Mouse (Mus musculus): Measurements from ENCODE around the gene Pdik1l. TPM values are rescaled to one million over a fixed set of nuclear protein-coding genes. Genes with fewer than 3 reads are reported as not detected.

Pdik1l gene
- polyA plus RNA-seq, 1 experiment from 2014 or later = 19.3 TPM

DNA sequence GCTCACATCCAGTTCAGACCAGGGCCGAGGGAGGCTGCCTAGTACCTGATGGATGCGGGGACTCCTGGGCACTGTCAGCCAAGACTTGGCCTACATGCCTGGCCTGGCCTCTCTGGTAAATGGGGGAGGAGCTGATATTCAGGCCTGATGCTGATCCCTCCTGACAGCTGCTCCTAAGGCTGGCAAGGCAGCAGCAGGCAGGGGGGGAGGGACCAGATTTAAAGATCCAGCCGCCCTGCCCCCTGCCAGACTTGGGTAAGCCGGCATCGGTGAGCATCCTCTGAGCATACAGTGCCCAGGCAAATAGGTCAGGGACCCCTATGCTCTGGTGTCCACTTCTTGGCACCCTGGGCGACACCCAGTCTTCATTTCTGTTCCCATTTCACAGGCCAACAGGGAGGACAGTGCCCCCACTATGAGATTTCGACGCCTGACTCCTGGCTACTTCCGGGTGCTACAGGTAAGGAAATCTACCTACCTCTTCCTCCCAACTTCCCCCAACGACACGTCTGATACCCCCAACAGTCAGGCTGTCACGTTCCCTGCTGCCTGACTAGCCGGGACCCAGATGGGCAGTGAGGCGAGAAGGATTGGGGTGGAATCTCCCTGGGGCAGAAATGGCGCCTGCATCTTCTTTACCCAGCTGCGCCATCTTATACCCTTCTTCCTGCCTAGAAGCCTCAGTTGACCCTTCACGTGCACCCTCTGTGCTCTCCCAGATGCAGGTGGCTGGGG lies 44.0 kb downstream of the Pdik1l start, which contains the start of gene E130218I03Rik:
TSS of gene E130218I03Rik (plus strand) at position 147 of the 735 bp plus-strand sequence.
- Histone ChIP-seq H3K4me2 (peak within 1 kb of the TSS; percentile 69), H3K9me3 (ENCODE audit: control insufficient read depth, low read length) (no peaks in the 10 kb centered on the region), H3K36me3 (ENCODE audit: control insufficient read depth, insufficient read depth, low read length) (no peaks in the 10 kb centered on the region), H3K4me1 (replicated peaks; ENCODE audit: control insufficient read depth, insufficient read depth, low read length) (peaks cover 12% of the 10 kb centered on the region), H3K4me3 (ENCODE audit: low read depth, low read length) (peak within 1 kb of the TSS; percentile 85), H3K27me3 (replicated peaks; ENCODE audit: control insufficient read depth, insufficient read depth, low read length) (peaks cover 27% of the 10 kb centered on the region), H3K9ac (ENCODE audit: low read depth, low read length) (no peak within 1 kb of the TSS), H3K27ac (ENCODE audit: low read depth, low read length) (no peak within 1 kb of the TSS)
- ATAC-seq (replicated peaks; ENCODE audit: low FRiP score) (no peak), DNase-seq (ENCODE audit: low spot score) (no peak)
- 90% methylated on average over 17 of the region's 17 CpGs for WGBS

- H3K36me3 ChIP-seq (ENCODE audit: control insufficient read depth, insufficient read depth, low read length) = no peaks in the 10 kb centered on the region
- peaks cover 8% of the 10 kb centered on the region for H3K4me1 ChIP-seq (replicated peaks; ENCODE audit: control insufficient read depth, insufficient read depth, low read length)
- H3K27me3 ChIP-seq (replicated peaks; ENCODE audit: control insufficient read depth, insufficient read depth, low read length) = peaks cover 21% of the 10 kb centered on the region
- H3K9me3 ChIP-seq (ENCODE audit: control insufficient read depth, low read length) = no peaks in the 10 kb centered on the region
- H3K27ac ChIP-seq (ENCODE audit: low read depth, low read length) = no peak overlapping the region
- H3K4me3 ChIP-seq (ENCODE audit: low read depth, low read length) = peak overlapping the region; percentile 23; the same call in 1 of the 2 replicates
- ATAC-seq (replicated peaks; ENCODE audit: low FRiP score) = no peak
- H3K4me2 ChIP-seq = peak overlapping the region; percentile 53
- H3K9ac ChIP-seq (ENCODE audit: low read depth, low read length) = no peak overlapping the region
- DNase-seq (ENCODE audit: low spot score) = no peak
- WGBS = 12% methylated on average over 10 of the region's 10 CpGs
Measured at GRCm38 (mm10) chr4:134238686-134239085, 49.0 kb downstream of the Pdik1l start.

DNA sequence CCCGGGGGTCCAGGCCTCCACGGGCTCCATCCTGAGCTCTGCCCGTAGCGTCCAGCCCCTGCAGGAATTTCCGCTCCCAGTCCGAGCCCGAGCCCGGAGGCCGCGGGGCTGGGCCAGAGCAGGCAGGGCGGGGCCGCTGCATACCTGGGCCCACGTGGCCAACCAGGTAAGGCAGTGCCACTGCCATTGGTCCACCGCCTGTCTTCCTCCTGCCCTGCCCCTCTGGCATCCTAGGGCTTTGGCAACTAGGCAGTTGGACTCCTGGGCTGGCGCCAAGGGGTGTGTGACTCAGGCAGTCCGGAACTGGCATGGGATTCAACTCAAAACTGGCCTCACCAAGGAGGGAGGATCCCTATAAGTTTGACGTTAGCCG lies 49.4 kb downstream of the Pdik1l start, which contains the start of gene Cnksr1:
TSS of gene Cnksr1 (minus strand) at position 121 of the 373 bp plus-strand sequence.
- peak within 1 kb of the TSS; percentile 23 for H3K4me3 ChIP-seq (ENCODE audit: low read depth, low read length)
- H3K9ac ChIP-seq (ENCODE audit: low read depth, low read length) = no peak within 1 kb of the TSS
- H3K4me1 ChIP-seq (replicated peaks; ENCODE audit: control insufficient read depth, insufficient read depth, low read length) = peaks cover 8% of the 10 kb centered on the region
- peaks cover 21% of the 10 kb centered on the region for H3K27me3 ChIP-seq (replicated peaks; ENCODE audit: control insufficient read depth, insufficient read depth, low read length)
- ATAC-seq (replicated peaks; ENCODE audit: low FRiP score) = no peak
- no peaks in the 10 kb centered on the region for H3K36me3 ChIP-seq (ENCODE audit: control insufficient read depth, insufficient read depth, low read length)
- 4% methylated on average over 18 of the region's 18 CpGs for WGBS
- no peak within 1 kb of the TSS for H3K27ac ChIP-seq (ENCODE audit: low read depth, low read length)
- H3K4me2 ChIP-seq = peak within 1 kb of the TSS; percentile 53
- DNase-seq (ENCODE audit: low spot score) = no peak
- no peaks in the 10 kb centered on the region for H3K9me3 ChIP-seq (ENCODE audit: control insufficient read depth, low read length)

GRCm38 (mm10) chr4:134237582-134238278 lies 50.0 kb downstream of the Pdik1l start:
- Histone ChIP-seq H3K27ac (ENCODE audit: low read depth, low read length) (no peak overlapping the region), H3K9ac (ENCODE audit: low read depth, low read length) (no peak overlapping the region), H3K4me3 (ENCODE audit: low read depth, low read length) (peak overlapping the region; percentile 23), H3K9me3 (ENCODE audit: control insufficient read depth, low read length) (no peaks in the 10 kb centered on the region), H3K27me3 (replicated peaks; ENCODE audit: control insufficient read depth, insufficient read depth, low read length) (peaks cover 25% of the 10 kb centered on the region), H3K36me3 (ENCODE audit: control insufficient read depth, insufficient read depth, low read length) (no peaks in the 10 kb centered on the region), H3K4me1 (replicated peaks; ENCODE audit: control insufficient read depth, insufficient read depth, low read length) (peaks cover 8% of the 10 kb centered on the region), H3K4me2 (peak overlapping the region; percentile 53)
- DNase-seq (ENCODE audit: low spot score) = no peak
- WGBS = 23% methylated on average over 19 of the region's 19 CpGs
- ATAC-seq (replicated peaks; ENCODE audit: low FRiP score) = no peak

DNA sequence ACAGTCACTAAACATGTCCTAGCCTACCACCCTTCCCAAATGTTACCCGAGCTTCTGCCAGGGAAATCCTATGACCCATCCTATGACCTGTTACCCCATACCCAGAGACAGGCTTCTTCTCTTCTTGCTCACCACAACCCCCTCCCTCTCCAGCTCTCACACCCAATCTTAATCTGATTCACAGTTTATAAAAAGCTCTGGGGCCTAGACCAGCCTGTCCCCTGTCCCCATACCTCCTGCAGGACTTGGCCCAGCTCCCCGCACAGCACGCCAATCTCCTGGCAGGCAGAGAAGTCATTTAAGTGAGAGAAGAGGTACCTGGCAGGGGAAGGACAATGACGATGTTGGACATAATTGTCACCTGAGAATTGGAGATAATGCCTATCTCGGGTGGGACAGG lies 52.8 kb downstream of the Pdik1l start:
- no peak for ATAC-seq (replicated peaks; ENCODE audit: low FRiP score)
- no peak overlapping the region for H3K4me2 ChIP-seq
- H3K36me3 ChIP-seq (ENCODE audit: control insufficient read depth, insufficient read depth, low read length) = no peaks in the 10 kb centered on the region
- no peak overlapping the region for H3K27ac ChIP-seq (ENCODE audit: low read depth, low read length)
- peaks cover 8% of the 10 kb centered on the region for H3K4me1 ChIP-seq (replicated peaks; ENCODE audit: control insufficient read depth, insufficient read depth, low read length)
- H3K9ac ChIP-seq (ENCODE audit: low read depth, low read length) = no peak overlapping the region
- no peak overlapping the region for H3K4me3 ChIP-seq (ENCODE audit: low read depth, low read length)
- H3K9me3 ChIP-seq (ENCODE audit: control insufficient read depth, low read length) = no peaks in the 10 kb centered on the region
- peaks cover 26% of the 10 kb centered on the region for H3K27me3 ChIP-seq (replicated peaks; ENCODE audit: control insufficient read depth, insufficient read depth, low read length)
- 68% methylated on average over 5 of the region's 5 CpGs for WGBS
- no peak for DNase-seq (ENCODE audit: low spot score)

DNA sequence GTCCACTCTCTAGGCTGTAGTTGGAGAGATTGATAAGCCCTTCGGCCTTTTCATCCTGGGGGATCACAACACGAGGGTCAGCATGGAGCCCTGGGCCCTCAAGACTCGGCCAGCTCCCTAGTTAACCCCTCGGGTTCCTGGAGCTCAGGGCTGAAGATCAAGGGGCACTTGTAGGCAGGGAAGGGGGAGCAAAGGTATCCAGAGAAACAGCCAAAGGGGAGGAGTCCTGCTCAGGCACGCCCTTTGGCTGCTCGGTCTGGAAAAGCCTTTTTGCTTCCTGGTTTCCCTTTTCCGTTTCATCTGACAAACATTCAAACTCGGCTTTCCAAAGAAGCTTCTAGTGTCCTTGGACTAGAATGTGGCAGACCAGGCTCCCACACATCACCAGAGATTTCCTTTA lies 57.3 kb downstream of the Pdik1l start:
- Histone ChIP-seq H3K9ac (ENCODE audit: low read depth, low read length) (no peak overlapping the region), H3K27ac (ENCODE audit: low read depth, low read length) (no peak overlapping the region), H3K4me2 (no peak overlapping the region), H3K4me3 (ENCODE audit: low read depth, low read length) (no peak overlapping the region), H3K36me3 (ENCODE audit: control insufficient read depth, insufficient read depth, low read length) (no peaks in the 10 kb centered on the region), H3K27me3 (replicated peaks; ENCODE audit: control insufficient read depth, insufficient read depth, low read length) (peaks cover 9% of the 10 kb centered on the region), H3K9me3 (ENCODE audit: control insufficient read depth, low read length) (no peaks in the 10 kb centered on the region), H3K4me1 (replicated peaks; ENCODE audit: control insufficient read depth, insufficient read depth, low read length) (no peaks in the 10 kb centered on the region)
- WGBS = 43% methylated on average over 8 of the region's 8 CpGs
- no peak for ATAC-seq (replicated peaks; ENCODE audit: low FRiP score)
- no peak for DNase-seq (ENCODE audit: low spot score)

- H3K36me3 ChIP-seq (ENCODE audit: control insufficient read depth, insufficient read depth, low read length) = no peaks in the 10 kb centered on the region
- no peak for DNase-seq (ENCODE audit: low spot score)
- no peak within 1 kb of the TSS for H3K9ac ChIP-seq (ENCODE audit: low read depth, low read length)
- H3K4me2 ChIP-seq = no peak within 1 kb of the TSS
- H3K4me3 ChIP-seq (ENCODE audit: low read depth, low read length) = no peak within 1 kb of the TSS
- 71% methylated on average over 8 of the region's 8 CpGs for WGBS
- H3K27ac ChIP-seq (ENCODE audit: low read depth, low read length) = no peak within 1 kb of the TSS
- no peaks in the 10 kb centered on the region for H3K27me3 ChIP-seq (replicated peaks; ENCODE audit: control insufficient read depth, insufficient read depth, low read length)
- H3K9me3 ChIP-seq (ENCODE audit: control insufficient read depth, low read length) = no peaks in the 10 kb centered on the region
- no peaks in the 10 kb centered on the region; the same call in 1 of the 2 replicates for H3K4me1 ChIP-seq (replicated peaks; ENCODE audit: control insufficient read depth, insufficient read depth, low read length)
- no peak for ATAC-seq (replicated peaks; ENCODE audit: low FRiP score)
Measured at GRCm38 (mm10) chr4:134227194-134227593, 60.5 kb downstream of the Pdik1l start, which contains the start of gene Catsper4. TSS of gene Catsper4 (minus strand) at chr4:134227383.

Data from liver, embryonic 11.5 days (tissue).